Mouse (Mus musculus) embryonic fibroblast, embryonic 13.5 days (primary cell): ENCODE results near the gene Tmem208.

ENCODE experiments used
- CTCF ChIP-seq: IDR thresholded peaks from 2 replicates; pipeline ENCODE4 v1.5.1; 2011; ENCODE audit warnings: mild to moderate bottlenecking, control low read depth, low read length, moderate library complexity, borderline replicate concordance; ENCODE audit not compliant: insufficient read depth
- POLR2A ChIP-seq: IDR thresholded peaks from 2 replicates; pipeline ENCODE4 v1.6.1; 2011; ENCODE audit warnings: low read depth, mild to moderate bottlenecking, control low read depth, low read length, moderate library complexity

DNA sequence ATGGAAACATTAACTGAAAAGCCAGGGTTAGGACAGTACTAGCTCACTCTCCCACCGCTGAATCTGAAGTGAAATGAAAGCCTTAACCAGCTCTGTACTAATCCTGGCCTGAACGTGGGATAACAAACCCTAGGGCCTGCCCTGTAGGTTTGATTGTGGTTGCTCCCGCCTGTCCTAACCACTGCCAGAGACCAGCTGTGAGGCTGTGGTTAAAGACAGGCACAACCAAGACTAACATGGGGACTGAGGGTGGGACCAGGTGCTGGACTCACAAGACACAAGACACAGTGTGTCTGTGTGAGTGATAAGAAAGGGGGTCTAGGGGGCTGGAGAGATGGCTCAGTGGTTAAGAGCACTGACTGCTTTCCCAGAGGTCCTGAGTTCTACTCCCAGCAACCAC, 45.6 kb upstream of the Tmem208 start:
- TF ChIP-seq CTCF (no peak), POLR2A (no peak)
